Mouse (Mus musculus) gastrocnemius, postnatal 36 days (tissue): Measurements from ENCODE around the gene Adprhl2. TPM values are rescaled to one million over a fixed set of nuclear protein-coding genes. Genes with fewer than 3 reads are reported as not detected.

Experiments
- DNase-seq, 2 experiments: peaks; one replicate each; pipeline ENCODE4 v3.0.0; 2022
- intact Hi-C: fragments of 180-260 bp; cut with DNase I; formaldehyde crosslinking; loops from one replicate; pipeline ENCODE4 v1.15.1; 2025
- total RNA-seq, 2 experiments: library from RNA; stranded (reverse); gene quantifications; 2 replicates each; pipeline ENCODE4 v1.2.3; 2021

The Adprhl2 gene
- total RNA-seq, 2 experiments from 2014 or later, result 7.6 to 7.8 TPM

DNA sequence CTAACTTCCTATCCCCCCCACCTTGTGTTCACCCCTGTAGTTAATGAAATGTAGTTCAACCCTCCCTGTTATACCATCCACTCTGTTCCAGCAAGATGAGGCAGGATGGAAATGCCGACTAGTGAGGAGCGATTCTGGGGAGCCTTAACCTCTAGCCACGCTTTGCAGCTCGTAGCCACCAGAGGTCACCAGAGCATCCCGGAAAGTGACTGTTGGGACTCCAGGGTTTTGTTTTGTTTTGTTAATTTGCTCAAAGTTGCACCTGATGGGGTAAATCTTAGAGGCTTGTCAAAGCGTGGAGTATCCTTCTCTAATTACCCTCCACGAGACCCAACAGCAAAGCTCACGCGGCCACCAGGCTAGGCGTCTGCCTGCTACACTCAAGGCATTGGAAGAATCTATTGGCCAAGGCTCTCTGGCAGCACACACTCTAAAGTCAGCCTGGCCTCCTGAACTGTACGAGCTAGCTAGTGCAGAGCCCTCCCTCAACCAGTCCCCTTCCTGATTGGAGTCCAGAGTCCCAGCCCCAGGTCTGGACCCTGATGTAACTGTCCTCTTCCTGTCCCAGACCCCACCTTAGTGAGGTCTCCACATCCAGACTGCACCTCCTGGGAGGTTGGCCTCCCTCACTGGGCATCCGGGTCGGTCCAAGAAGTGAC is 43.5 kb downstream of the Adprhl2 start:
- intact Hi-C loops, result loop anchor here (1.0 kb wide), 1 partner anchor 30 kb away; no protein-coding TSS in a partner anchor
- DNase-seq, result peak; percentile 48 to 51

GRCm38 (mm10) chr4:126275681-126276131 is 45.8 kb downstream of the Adprhl2 start:
- intact Hi-C loops, result no loop called here
- no peak for DNase-seq

GRCm38 (mm10) chr4:126275081-126275480 is 46.4 kb downstream of the Adprhl2 start:
- no peak for DNase-seq
- intact Hi-C loops, result no loop called here

DNA sequence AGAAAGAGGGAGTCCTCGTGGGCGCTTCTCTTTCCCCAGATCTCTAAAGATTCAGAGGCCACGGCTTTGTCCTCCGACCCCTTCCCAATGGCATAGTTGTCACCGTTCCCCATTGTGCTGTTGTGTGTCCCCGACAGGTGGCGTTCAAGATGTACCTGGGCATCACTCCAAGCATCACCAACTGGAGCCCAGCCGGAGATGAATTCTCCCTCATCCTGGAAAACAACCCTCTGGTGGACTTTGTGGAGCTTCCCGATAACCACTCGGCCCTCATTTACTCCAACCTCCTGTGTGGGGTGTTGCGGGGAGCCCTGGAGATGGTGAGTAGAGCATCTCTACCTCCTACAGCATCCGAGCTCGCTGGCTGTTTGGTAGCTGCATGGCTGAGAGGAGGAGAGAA is 47.8 kb downstream of the Adprhl2 start:
- DNase-seq, result no peak
- intact Hi-C loops, result no loop called here

DNA sequence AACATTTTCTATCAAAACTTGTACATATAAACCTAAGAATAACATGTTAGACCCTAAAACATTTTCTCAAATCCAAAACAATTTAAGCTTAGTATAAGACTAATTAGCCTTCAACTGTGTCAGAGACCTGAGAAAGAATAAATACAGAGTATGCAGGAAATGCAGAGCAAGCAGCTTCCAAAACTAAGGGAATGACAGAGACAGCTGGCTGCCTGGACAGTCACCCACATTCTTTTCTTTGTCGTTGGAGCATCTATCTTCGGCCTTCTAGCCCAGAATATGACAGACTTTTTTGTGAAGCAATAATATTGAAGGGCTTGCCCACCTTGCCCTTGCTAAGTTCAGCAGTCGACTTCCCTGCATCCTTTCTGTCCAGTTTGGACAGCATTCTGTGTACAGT is 52.2 kb downstream of the Adprhl2 start:
- no peak for DNase-seq
- intact Hi-C loops, result loop anchor here (10.0 kb wide), 1 partner anchor 184 kb away; no protein-coding TSS in a partner anchor

Other genes with a start within 250 kb of the Adprhl2 start
- 1 to 10 TPM; 5.8 to 7.6 TPM for gene Lsm10, start 225.1 kb downstream of the Adprhl2 start, total RNA-seq
- gene Stk40, start 217.7 kb downstream of the Adprhl2 start, total RNA-seq, result 10 to 100 TPM; 74.6 to 80.1 TPM
- 1 to 10 TPM; 5.5 to 6.8 TPM for gene Eva1b, start 174.0 kb downstream of the Adprhl2 start, total RNA-seq
- 1 to 10 TPM in 1 of 2 experiments, under 1 TPM in 1; 0.71 to 1.3 TPM for gene Sh3d21, start 158.2 kb downstream of the Adprhl2 start, total RNA-seq
- gene Thrap3, start 118.9 kb downstream of the Adprhl2 start, total RNA-seq, result 100 to 1,000 TPM in 1 of 2 experiments, 10 to 100 TPM in 1; 87.9 to 106 TPM
- 100 to 1,000 TPM; 165 to 207 TPM for gene Map7d1, start 65.4 kb downstream of the Adprhl2 start, total RNA-seq
- 10 to 100 TPM; 15.9 to 17.9 TPM for gene Trappc3, start 59.4 kb downstream of the Adprhl2 start, total RNA-seq
- 1 to 10 TPM; 1.6 to 2.2 TPM for gene Col8a2, start 34.9 kb downstream of the Adprhl2 start, total RNA-seq
- under 1 TPM; 0.46 to 0.59 TPM for gene Tekt2, start 4.0 kb upstream of the Adprhl2 start, total RNA-seq
- gene Ago3, start 107.9 kb upstream of the Adprhl2 start, total RNA-seq, result 1 to 10 TPM; 7.9 to 8.0 TPM
- gene Ago1, start 146.9 kb upstream of the Adprhl2 start, total RNA-seq, result 1 to 10 TPM; 5.4 to 5.5 TPM
- gene Ago4, start 211.8 kb upstream of the Adprhl2 start, total RNA-seq, result 1 to 10 TPM; 3.9 to 5.0 TPM
- gene Clspn, start 235.2 kb upstream of the Adprhl2 start, total RNA-seq, result under 1 TPM; 0.54 to 0.62 TPM